Mouse (Mus musculus): ENCODE results near the gene Lmod3. TPM values are rescaled to one million over a fixed set of nuclear protein-coding genes. Genes with fewer than 3 reads are reported as not detected.
A peak's percentile ranks its signal among the peaks of the same experiment; 100 is the strongest.

Gene Lmod3
- polyA plus RNA-seq, 1 experiment from 2014 or later: 7.2 TPM

DNA sequence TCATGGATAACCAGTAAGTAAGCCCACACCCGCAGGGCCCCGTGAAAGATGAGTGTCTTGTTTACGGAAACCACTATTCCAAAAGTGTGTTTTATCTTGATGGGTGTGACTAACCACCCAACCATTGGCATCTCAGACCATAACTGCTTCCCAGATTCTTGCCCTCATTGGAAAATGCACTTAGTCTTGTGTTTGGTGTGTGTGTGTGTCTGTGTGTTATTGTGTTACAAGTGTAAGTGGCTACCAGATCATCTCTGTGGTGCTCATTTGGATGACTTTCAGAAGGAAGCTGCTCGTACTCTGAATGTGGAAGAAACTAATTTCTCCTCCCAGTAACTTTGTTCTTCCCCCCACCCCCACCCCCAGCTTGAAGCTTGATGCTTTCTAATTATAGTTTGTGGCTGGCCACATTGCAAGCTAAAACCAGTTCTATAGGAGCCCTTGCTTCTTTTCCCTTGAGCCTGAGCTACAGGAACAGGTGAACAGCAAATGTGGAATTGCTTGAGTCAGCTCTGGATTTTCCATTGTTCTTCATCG lies 29.6 kb downstream of the Lmod3 start:
- 51% methylated on average over 5 of the region's 5 CpGs for WGBS
- H3K4me2 ChIP-seq: no peak overlapping the region

DNA sequence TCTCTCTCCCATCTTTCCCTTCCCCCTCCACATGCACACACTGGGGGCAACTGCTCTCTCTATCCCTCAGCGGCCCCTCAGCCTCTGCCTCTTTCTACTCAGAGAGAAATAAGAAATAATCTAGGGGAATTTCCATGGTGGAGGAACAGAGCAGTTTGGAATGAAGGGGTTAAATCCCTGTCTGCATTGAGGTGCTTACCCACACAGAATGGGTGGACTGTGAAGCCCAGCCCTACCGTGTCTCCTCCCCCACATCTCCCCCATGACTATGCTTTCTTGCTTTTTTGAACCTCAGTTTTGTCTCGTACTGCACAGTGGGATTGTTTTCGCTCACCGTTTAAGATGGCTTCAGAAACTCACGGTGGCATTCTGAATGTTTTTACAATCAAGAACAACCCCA lies 30.2 kb downstream of the Lmod3 start:
- Histone ChIP-seq H3K36me3 (peaks cover 4% of the 10 kb centered on the region; the same call in 1 of the 2 replicates), H3K4me2 (no peak overlapping the region), H3K9me3 (no peaks in the 10 kb centered on the region), H3K27ac (no peak overlapping the region), H3K4me1 (peaks cover 14% of the 10 kb centered on the region; the same call in 1 of the 2 replicates), H3K9ac (no peak overlapping the region), H3K27me3 (no peaks in the 10 kb centered on the region; the same call in 1 of the 2 replicates), H3K4me3 (no peak overlapping the region)
- WGBS: 51% methylated on average over 6 of the region's 6 CpGs
- no peak for ATAC-seq (ENCODE audit: insufficient number of reproducible peaks, low FRiP score, low TSS enrichment, low read depth)

More for the DNA sequence above, 29.6 kb downstream of the Lmod3 start:
- peak; percentile 52; the same call in 1 of the 2 replicates for ATAC-seq (ENCODE audit: insufficient number of reproducible peaks, low FRiP score, low TSS enrichment, low read depth)
- H3K4me3 ChIP-seq: no peak overlapping the region
- no peaks in the 10 kb centered on the region for H3K9me3 ChIP-seq
- peaks cover under 1% of the 10 kb centered on the region; the same call in 1 of the 2 replicates for H3K27me3 ChIP-seq
- peaks cover 14% of the 10 kb centered on the region; the same call in 1 of the 2 replicates for H3K4me1 ChIP-seq
- no peak overlapping the region for H3K9ac ChIP-seq
- peak overlapping the region; percentile 39; the same call in 1 of the 2 replicates for H3K27ac ChIP-seq
- H3K36me3 ChIP-seq: peaks cover 4% of the 10 kb centered on the region; the same call in 1 of the 2 replicates

DNA sequence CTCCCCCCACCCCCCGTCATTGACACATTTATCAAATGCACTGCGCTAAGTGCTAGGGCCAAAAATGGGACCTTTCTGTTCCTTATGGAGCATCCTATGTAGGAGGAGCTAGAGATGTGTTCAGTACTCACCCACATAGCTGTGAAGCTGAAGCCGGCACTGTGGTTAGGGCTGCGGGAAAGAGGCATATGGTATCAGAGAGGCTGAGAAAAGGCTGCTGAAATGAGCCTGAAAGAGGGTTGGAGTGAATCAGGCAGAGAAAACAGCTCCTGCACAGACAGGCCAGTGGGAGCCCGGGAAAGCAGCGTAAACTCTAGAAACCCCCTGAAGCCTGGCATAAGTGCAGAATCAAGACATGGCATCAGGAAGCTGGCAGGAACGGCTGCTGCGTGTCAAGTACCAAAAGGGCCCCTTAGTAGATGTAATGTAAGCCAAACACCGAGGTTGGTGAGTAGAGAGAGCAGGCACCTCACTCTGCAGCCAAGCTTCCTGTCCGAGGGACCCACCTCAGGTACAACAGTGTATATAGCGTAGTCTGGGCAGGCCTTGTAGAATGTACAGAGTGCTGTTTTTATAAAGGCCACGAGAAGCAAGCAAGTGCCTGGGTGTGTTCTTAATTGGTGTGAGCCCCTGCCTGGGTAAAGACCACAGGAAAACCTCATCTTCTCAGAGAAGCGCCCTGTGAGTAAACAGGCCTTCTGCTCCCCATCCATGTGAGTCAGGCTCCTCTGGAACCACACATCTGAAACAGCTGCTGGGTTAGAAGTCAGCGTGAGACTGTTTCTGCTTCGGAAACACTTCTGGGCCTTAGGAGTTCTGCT lies 31.1 kb downstream of the Lmod3 start:
- peaks cover 4% of the 10 kb centered on the region; the same call in 1 of the 2 replicates for H3K36me3 ChIP-seq
- 61% methylated on average over 15 of the region's 15 CpGs for WGBS
- H3K9me3 ChIP-seq: no peaks in the 10 kb centered on the region
- H3K4me1 ChIP-seq: peaks cover 14% of the 10 kb centered on the region; the same call in 1 of the 2 replicates
- H3K27ac ChIP-seq: peak overlapping the region; percentile 19
- ATAC-seq (ENCODE audit: insufficient number of reproducible peaks, low FRiP score, low TSS enrichment, low read depth): no peak
- H3K4me2 ChIP-seq: no peak overlapping the region
- H3K27me3 ChIP-seq: no peaks in the 10 kb centered on the region
- H3K4me3 ChIP-seq: no peak overlapping the region
- H3K9ac ChIP-seq: no peak overlapping the region

DNA sequence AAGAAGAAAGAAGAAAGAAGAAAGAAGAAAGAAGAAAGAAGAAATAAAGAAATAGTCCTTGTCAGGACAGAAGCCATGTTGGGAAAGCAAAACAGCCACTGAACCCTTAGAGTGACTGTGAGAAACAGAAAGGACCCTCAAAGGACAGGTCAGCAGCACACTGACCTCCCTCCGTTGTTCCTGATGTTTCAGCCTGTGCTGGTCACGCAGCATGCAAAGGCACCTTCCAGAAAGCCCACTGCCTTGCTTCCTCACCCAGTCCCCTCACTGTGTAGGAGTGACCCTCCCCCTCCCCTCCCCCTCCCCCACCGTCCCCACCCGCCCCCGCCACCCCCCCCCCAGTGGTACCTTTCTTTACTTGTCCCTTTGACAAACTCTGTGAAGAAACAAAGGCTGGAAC lies 31.9 kb downstream of the Lmod3 start:
- H3K9ac ChIP-seq: no peak overlapping the region
- 82% methylated on average over 2 of the region's 5 CpGs for WGBS
- ATAC-seq (ENCODE audit: insufficient number of reproducible peaks, low FRiP score, low TSS enrichment, low read depth): no peak

DNA sequence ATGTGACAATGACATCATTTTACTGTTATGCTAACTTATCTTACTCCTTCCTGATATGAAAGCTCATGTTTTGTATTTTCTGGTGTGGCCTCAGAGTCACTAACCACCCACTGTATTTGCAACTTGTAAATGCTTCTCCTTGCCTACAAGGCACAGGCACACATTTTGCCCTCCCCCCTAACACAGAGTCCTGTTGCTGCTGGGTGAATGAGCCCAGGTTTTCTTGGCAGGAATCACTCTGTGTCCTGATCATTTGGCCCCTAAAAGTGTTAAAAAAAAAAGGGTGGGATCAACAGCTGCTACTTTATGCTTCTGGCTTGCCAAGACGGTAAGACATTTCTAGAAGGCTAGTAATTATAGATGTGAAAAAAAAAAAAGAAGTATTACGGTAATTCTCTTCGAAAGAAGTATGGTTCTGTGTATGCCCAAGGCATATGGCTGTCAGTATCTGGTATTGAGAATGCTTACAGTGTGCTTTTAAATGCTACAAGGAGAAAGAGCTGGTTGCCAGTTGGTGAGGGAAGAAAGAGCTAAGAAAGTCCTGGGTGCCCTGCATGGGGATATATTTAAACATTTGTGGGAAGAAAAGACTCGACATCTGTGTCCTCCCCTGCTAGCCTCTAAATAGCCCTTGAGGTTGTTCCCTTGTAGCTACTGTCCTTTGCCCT lies 36.3 kb downstream of the Lmod3 start:
- ATAC-seq (ENCODE audit: insufficient number of reproducible peaks, low FRiP score, low TSS enrichment, low read depth): no peak
- Histone ChIP-seq H3K4me2 (no peak overlapping the region), H3K27me3 (no peaks in the 10 kb centered on the region), H3K9ac (no peak overlapping the region), H3K4me3 (no peak overlapping the region), H3K27ac (no peak overlapping the region), H3K36me3 (no peaks in the 10 kb centered on the region; the same call in 1 of the 2 replicates), H3K9me3 (no peaks in the 10 kb centered on the region), H3K4me1 (peaks cover 7% of the 10 kb centered on the region; the same call in 1 of the 2 replicates)
- 54% methylated on average over 4 of the region's 4 CpGs for WGBS

More for the DNA sequence above, 31.9 kb downstream of the Lmod3 start:
- Histone ChIP-seq H3K36me3 (peaks cover 4% of the 10 kb centered on the region; the same call in 1 of the 2 replicates), H3K27ac (no peak overlapping the region), H3K9me3 (no peaks in the 10 kb centered on the region), H3K4me2 (no peak overlapping the region), H3K27me3 (no peaks in the 10 kb centered on the region), H3K4me1 (peaks cover 14% of the 10 kb centered on the region; the same call in 1 of the 2 replicates), H3K4me3 (no peak overlapping the region)

DNA sequence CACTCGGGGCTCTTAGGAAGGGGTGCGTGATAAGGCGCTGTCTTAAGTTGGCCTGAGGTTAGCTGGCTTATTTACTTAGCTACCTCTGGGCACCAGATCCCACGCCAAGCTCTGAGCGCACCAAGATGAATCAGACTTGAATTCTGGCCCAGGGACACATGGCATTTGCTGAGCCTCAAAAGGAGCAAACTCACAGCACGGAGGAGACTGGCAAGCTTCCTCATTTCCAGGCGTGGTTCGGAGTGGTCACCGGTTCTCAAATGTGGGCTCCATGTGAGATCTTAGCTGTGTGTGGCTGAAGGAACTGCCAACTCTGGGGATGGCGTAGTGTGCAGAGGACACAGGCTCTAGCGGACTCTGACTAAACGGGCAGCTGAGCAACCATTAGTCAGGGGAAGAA lies 40.6 kb downstream of the Lmod3 start:
- no peak for ATAC-seq (ENCODE audit: insufficient number of reproducible peaks, low FRiP score, low TSS enrichment, low read depth)
- Histone ChIP-seq H3K4me1 (peaks cover 7% of the 10 kb centered on the region; the same call in 1 of the 2 replicates), H3K27ac (no peak overlapping the region), H3K4me3 (peak overlapping the region; percentile 68), H3K4me2 (peak overlapping the region; percentile 76), H3K27me3 (no peaks in the 10 kb centered on the region), H3K9ac (no peak overlapping the region), H3K36me3 (no peaks in the 10 kb centered on the region; the same call in 1 of the 2 replicates), H3K9me3 (no peaks in the 10 kb centered on the region)
- WGBS: 60% methylated on average over 12 of the region's 12 CpGs

DNA sequence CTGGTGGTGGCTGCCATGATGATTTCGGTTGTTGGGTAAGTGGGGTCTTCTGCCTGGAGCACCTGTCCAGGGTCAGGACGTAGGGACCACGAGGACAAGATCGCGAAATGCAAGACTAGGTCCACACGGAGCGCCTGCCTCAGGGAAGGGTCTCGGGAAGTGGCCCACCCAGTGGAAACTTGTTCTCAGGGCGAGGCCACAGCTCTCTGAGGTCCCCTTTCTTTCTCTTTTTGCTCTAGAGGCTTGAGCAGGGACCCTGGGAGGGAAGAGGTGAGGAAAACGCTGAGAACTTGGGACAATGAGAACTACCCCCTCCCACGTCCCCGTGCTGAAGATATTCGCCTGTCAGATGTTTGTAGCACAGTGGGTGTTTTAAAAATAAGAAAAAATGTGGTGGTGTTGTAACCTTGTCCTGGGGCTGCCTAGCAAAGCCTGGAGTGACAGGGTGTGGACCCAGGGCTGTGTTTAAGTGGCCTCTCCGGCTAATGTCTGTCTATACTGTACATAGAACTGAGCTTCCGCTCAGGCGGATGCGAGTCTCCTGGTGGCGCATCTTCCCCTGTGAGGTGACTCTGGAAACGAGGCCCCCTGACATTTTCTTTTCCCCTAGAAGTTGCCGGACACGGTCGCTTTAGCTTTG lies 41.5 kb downstream of the Lmod3 start:
- Histone ChIP-seq H3K4me1 (peaks cover 7% of the 10 kb centered on the region; the same call in 1 of the 2 replicates), H3K9ac (peak overlapping the region; percentile 50), H3K9me3 (no peaks in the 10 kb centered on the region), H3K27me3 (no peaks in the 10 kb centered on the region), H3K4me2 (peak overlapping the region; percentile 76), H3K36me3 (no peaks in the 10 kb centered on the region; the same call in 1 of the 2 replicates), H3K4me3 (peak overlapping the region; percentile 68), H3K27ac (peak overlapping the region; percentile 67)
- ATAC-seq (ENCODE audit: insufficient number of reproducible peaks, low FRiP score, low TSS enrichment, low read depth): 0 out of 2 replicates have a peak, but pooled peaks have one; percentile 57
- whole genome bisulfite sequencing: 3% methylated on average over 22 of the region's 22 CpGs

DNA sequence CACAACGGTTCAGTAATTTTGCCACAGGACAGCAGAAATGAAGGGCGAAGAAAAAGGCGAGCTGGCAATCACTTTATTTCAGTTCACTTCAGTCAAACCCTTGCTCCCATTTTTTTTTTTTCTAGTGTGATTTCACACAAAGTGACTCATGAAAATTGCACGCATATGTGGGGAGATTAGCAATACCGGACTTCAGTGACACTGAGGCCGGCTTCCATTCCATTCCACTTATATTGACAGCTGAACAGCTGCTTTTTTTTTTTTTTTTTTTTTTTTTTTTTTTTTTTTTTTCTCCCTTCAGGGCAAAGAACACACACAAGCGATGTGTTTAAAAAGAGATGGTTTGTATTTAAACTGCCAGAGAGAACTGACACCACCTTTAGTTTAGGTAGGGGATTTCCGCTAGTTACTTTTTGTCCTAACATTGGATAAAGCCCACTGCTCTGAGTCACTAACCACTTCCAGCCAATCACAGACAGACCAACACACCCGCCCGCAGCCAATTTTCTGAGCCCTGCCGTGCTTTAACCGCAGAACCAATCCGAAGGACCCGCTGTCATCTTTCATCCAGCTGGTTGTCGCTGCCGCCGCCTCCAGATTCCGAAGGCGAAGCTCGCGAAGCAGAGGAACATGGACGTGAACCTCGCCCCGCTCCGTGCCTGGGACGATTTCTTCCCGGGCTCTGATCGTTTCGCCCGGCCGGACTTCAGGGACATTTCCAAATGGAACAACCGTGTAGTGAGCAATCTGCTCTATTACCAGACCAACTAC lies 42.2 kb downstream of the Lmod3 start, which contains the start of gene Arl6ip5:
Gene Arl6ip5, plus strand, starts transcription at position 499 of the 771 bp plus-strand sequence.
- Histone ChIP-seq H3K4me2 (peak within 1 kb of the TSS; percentile 76), H3K4me3 (peak within 1 kb of the TSS; percentile 68), H3K9ac (peak within 1 kb of the TSS; percentile 50), H3K27ac (peak within 1 kb of the TSS; percentile 67), H3K4me1 (peaks cover 7% of the 10 kb centered on the region; the same call in 1 of the 2 replicates), H3K36me3 (no peaks in the 10 kb centered on the region; the same call in 1 of the 2 replicates), H3K9me3 (no peaks in the 10 kb centered on the region), H3K27me3 (no peaks in the 10 kb centered on the region)
- 8% methylated on average over 32 of the region's 32 CpGs for WGBS
- peak; percentile 76 for ATAC-seq (ENCODE audit: insufficient number of reproducible peaks, low FRiP score, low TSS enrichment, low read depth)

DNA sequence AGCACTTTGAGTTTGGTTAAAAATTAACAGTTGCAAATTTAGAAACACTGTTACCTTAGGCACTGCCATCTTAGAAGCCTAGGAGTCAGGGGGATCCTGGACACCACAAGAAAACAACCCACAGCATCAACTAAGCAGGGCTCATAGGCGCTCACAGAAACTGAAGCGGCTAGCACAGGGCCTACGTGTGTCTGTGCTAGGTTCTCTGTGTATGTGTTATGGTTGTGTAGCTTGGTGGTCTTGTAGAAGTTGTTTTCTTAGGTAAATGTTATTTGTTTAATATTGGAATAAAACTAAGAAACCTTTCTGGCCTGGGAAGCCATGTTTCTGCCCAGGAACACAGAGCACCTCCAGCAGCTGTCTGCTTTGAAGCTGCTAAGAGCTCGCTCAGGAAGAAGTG lies 42.8 kb downstream of the Lmod3 start:
- no peak overlapping the region for H3K9ac ChIP-seq
- H3K36me3 ChIP-seq: no peaks in the 10 kb centered on the region
- H3K27me3 ChIP-seq: no peaks in the 10 kb centered on the region
- ATAC-seq (ENCODE audit: insufficient number of reproducible peaks, low FRiP score, low TSS enrichment, low read depth): no peak
- WGBS: 94% methylated on average over 4 of the region's 4 CpGs
- no peaks in the 10 kb centered on the region for H3K9me3 ChIP-seq
- H3K27ac ChIP-seq: no peak overlapping the region
- peaks cover 7% of the 10 kb centered on the region; the same call in 1 of the 2 replicates for H3K4me1 ChIP-seq
- H3K4me2 ChIP-seq: no peak overlapping the region
- H3K4me3 ChIP-seq: no peak overlapping the region

DNA sequence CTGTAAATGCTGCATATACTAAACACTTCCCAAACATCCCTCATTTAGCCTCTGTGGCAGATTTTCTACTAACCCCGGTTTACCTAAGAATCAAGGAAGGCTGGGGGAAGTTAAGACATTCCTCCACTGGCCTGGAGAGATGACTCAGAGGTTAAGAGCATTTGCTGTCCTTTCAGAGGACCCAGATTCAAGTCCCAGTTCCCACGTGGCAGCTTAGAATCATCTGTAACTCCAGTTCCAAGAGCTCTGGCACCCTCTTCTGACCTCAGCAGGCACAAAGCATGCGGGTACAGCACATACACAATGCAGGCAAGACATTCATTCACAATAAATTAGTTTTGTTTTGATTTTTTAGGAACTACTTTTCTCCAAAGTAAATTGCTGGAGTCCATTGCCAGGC lies 43.4 kb downstream of the Lmod3 start:
- 59% methylated on average over 3 of the region's 3 CpGs for WGBS
- Histone ChIP-seq H3K4me1 (peaks cover 10% of the 10 kb centered on the region; the same call in 1 of the 2 replicates), H3K9ac (no peak overlapping the region), H3K4me3 (no peak overlapping the region), H3K27ac (no peak overlapping the region), H3K9me3 (no peaks in the 10 kb centered on the region), H3K27me3 (no peaks in the 10 kb centered on the region), H3K36me3 (no peaks in the 10 kb centered on the region), H3K4me2 (no peak overlapping the region)
- ATAC-seq (ENCODE audit: insufficient number of reproducible peaks, low FRiP score, low TSS enrichment, low read depth): no peak
